Mouse (Mus musculus) embryonic facial prominence, embryonic 13.5 days (tissue): ENCODE results near the gene Syngap1. TPM values are rescaled to one million over a fixed set of nuclear protein-coding genes. Genes with fewer than 3 reads are reported as not detected.

ENCODE experiments used
- ATAC-seq: fragments of 200-750 bp; cut with Nextera tagmentation; 2 replicates; pipeline ENCODE4 v1.8.0; 2017; ENCODE audit warnings: low read depth; ENCODE audit not compliant: insufficient number of reproducible peaks, insufficient read depth, low FRiP score, low TSS enrichment
- H3K27ac ChIP-seq: fragments of 300-500 bp; sonication (generic); 2 replicates; pipeline ENCODE4 v1.5.1; 2015; ENCODE audit warnings: moderate library complexity, mild to moderate bottlenecking, inconsistent platforms
- H3K27me3 ChIP-seq: fragments of 300-500 bp; sonication (generic); 2 replicates; pipeline ENCODE4 v1.6.1; 2015; ENCODE audit warnings: mild to moderate bottlenecking, inconsistent platforms
- H3K36me3 ChIP-seq: fragments of 300-500 bp; sonication (generic); 2 replicates; pipeline ENCODE4 v1.6.1; 2015; ENCODE audit warnings: mild to moderate bottlenecking, inconsistent platforms
- H3K4me1 ChIP-seq: fragments of 300-500 bp; sonication (generic); 2 replicates; pipeline ENCODE4 v1.6.1; 2015; ENCODE audit warnings: inconsistent platforms
- H3K4me2 ChIP-seq: fragments of 300-500 bp; sonication (generic); 2 replicates; pipeline ENCODE4 v1.6.1; 2015; ENCODE audit warnings: moderate library complexity, mild to moderate bottlenecking, inconsistent platforms
- H3K4me3 ChIP-seq: fragments of 300-500 bp; sonication (generic); 2 replicates; pipeline ENCODE4 v1.5.1; 2015; ENCODE audit warnings: mild to moderate bottlenecking, inconsistent platforms
- H3K9ac ChIP-seq: fragments of 300-500 bp; sonication (generic); 2 replicates; pipeline ENCODE4 v1.6.1; 2015; ENCODE audit warnings: mild to moderate bottlenecking, inconsistent platforms
- H3K9me3 ChIP-seq: fragments of 300-500 bp; sonication (generic); 2 replicates; pipeline ENCODE4 v1.6.1; 2016; ENCODE audit warnings: inconsistent platforms
- WGBS: fragments of 180-500 bp; shearing (Covaris S2); methylation state at CpG from one replicate; pipeline ENCODE4 v1.1.7; 2015; ENCODE audit warnings: mixed read lengths; 5-methylcytosine and 5-hydroxymethylcytosine counted together
- polyA plus RNA-seq: library from polyadenylated mRNA; unstranded; fragments of >200 nt; fragmentation: Nextera tagmentation; extraction: Ambion mirVana; gene quantifications from 2 replicates; pipeline ENCODE4 v1.2.1, GENCODE M21; 2015

Gene Syngap1
- polyA plus RNA-seq, 1 experiment from 2014 or later, result 3.7 TPM

DNA sequence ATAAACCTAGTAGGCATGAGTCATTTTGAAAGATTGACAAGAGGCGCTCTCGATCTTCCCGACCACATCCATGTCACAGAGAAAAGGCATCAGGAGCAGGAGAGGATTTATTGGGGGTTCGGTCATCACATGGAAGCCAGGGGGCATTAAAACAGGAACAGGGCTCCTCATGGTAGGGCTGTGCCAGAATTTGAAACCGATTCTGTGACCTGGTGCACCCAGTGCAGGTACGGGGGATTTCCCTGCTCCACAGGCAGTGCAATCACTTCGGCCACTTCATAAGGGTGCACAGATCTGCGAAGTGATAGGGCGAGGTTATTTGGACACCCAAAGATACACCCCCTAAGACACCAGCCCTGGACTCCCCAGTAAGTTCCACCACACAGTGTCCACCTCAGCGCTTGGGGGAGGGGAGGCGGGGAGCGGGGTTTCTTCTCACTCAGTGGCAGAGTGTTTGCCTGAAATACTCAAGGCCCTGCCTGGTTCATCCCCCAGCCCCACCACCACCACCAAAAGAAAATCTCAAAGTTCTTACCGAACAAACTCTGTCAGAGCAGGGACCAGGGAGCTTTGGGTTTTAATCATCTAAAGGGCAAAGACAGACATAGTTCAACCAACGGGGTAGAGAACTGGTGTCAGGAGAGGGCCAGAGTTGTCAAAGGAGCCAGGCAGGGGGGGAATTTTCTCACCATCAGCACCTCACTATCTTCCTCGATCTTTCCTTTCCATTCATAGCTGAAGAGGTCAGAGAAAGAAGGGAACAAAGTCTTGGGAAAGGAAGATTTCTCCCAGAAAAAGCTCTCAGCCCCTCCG, 3.0 kb upstream of the Syngap1 start:
- H3K4me3 ChIP-seq, result peak overlapping the region; percentile 70
- peak overlapping the region; percentile 90 for H3K27ac ChIP-seq
- 56% methylated on average over 16 of the region's 16 CpGs for WGBS
- peaks cover 57% of the 10 kb centered on the region for H3K4me1 ChIP-seq
- H3K9ac ChIP-seq, result peak overlapping the region; percentile 83
- H3K9me3 ChIP-seq, result no peaks in the 10 kb centered on the region
- no peaks in the 10 kb centered on the region for H3K27me3 ChIP-seq
- no peak for ATAC-seq
- H3K4me2 ChIP-seq, result peak overlapping the region; percentile 98
- peaks cover 39% of the 10 kb centered on the region for H3K36me3 ChIP-seq

DNA sequence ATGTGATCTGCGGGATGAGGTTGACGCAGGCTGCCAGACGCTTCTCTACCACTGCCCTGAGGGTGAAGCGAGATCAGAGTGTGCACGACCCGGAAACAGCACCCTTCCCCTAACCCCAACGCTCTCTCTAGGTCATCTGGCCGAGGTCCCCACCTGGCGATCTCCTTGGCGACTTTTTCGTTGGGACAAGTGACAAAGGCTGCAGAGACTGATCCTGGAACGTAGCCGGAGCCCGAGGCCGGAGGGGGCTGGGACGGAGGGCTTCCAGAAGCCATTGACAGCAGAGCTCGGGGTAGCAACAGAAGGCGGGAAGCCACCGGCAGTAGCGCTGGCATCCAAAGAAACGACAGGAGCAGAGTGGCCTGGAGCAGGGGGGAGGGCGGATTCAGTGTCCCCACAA, 2.3 kb upstream of the Syngap1 start:
- H3K4me3 ChIP-seq, result peak overlapping the region; percentile 70
- peaks cover 53% of the 10 kb centered on the region for H3K4me1 ChIP-seq
- H3K36me3 ChIP-seq, result peaks cover 39% of the 10 kb centered on the region
- H3K9me3 ChIP-seq, result no peaks in the 10 kb centered on the region
- no peak for ATAC-seq
- peak overlapping the region; percentile 83 for H3K9ac ChIP-seq
- no peaks in the 10 kb centered on the region for H3K27me3 ChIP-seq
- peak overlapping the region; percentile 98 for H3K4me2 ChIP-seq
- WGBS, result 0% methylated on average over 22 of the region's 22 CpGs
- H3K27ac ChIP-seq, result peak overlapping the region; percentile 90

DNA sequence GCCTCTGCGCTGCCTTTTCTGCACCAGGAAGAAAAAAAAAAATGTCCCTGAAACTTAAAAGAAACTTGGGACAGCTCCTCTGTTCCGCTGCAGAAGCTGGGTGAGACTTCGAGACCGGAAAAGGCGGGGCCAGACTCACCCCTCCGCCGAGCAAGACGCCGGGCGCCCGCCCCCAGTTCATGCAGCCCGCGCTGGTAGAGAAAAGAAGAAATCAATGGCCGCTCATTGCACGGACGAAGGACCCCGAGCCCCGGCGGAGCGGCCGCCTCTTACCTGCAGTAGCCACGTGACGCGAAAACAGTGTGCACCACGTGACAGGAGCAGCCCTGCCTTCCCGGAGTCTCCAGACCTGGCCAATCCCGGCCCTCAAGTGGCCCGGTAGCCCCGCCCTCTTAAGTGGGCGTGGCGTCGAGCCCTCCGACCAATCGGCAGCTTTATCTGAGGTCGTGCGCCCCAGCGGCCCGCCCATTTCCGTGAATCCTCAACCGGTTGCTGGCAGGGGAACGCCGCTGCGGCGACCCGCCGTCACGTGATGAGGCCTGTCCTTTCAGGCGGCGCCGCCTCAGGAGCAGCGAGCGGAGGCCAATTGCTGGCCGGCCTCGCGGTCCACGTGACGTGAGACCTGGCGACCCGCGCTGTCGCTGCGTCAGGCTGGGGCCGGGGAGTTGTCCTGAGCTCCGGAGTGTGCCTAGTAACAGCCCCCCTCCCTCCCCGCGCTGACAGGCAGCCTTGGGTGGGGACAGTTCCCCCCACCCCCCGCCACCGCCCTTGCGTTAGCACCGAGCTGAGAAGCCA, 1.7 kb upstream of the Syngap1 start, which contains the start of gene Cuta:
Cuta (minus strand) TSS at position 392 of the 795 bp plus-strand sequence.
- Histone ChIP-seq H3K36me3 (peaks cover 35% of the 10 kb centered on the region), H3K27me3 (no peaks in the 10 kb centered on the region), H3K9ac (peak within 1 kb of the TSS; percentile 83), H3K4me2 (peak within 1 kb of the TSS; percentile 98), H3K4me1 (peaks cover 49% of the 10 kb centered on the region), H3K9me3 (no peaks in the 10 kb centered on the region), H3K27ac (peak within 1 kb of the TSS; percentile 96), H3K4me3 (peak within 1 kb of the TSS; percentile 70)
- peak; percentile 92 for ATAC-seq
- under 1% methylated on average over 70 of the region's 70 CpGs for WGBS

DNA sequence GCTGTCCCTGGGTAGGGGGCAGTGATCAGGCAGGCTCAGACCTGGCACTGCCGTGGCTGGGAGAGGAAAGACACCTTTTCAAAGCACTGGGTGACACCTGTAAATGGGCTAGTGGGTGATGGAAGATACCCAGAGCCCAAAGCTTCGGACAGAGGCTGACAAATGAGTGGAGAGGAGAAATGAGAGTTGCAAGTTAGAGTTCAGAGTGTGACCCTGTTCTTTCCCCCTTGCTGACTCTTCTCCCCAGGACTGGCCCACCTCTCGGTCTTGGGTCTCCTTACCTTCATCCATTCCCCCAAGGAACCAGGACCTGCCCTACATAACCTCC, 1.1 kb upstream of the Syngap1 start:
- WGBS, result 3% methylated on average over 3 of the region's 3 CpGs
- Histone ChIP-seq H3K27me3 (no peaks in the 10 kb centered on the region), H3K27ac (peak overlapping the region; percentile 96), H3K9ac (peak overlapping the region; percentile 82), H3K4me1 (peaks cover 45% of the 10 kb centered on the region), H3K4me3 (peak overlapping the region; percentile 70), H3K9me3 (no peaks in the 10 kb centered on the region), H3K4me2 (peak overlapping the region; percentile 98), H3K36me3 (peaks cover 30% of the 10 kb centered on the region)
- ATAC-seq, result no peak

DNA sequence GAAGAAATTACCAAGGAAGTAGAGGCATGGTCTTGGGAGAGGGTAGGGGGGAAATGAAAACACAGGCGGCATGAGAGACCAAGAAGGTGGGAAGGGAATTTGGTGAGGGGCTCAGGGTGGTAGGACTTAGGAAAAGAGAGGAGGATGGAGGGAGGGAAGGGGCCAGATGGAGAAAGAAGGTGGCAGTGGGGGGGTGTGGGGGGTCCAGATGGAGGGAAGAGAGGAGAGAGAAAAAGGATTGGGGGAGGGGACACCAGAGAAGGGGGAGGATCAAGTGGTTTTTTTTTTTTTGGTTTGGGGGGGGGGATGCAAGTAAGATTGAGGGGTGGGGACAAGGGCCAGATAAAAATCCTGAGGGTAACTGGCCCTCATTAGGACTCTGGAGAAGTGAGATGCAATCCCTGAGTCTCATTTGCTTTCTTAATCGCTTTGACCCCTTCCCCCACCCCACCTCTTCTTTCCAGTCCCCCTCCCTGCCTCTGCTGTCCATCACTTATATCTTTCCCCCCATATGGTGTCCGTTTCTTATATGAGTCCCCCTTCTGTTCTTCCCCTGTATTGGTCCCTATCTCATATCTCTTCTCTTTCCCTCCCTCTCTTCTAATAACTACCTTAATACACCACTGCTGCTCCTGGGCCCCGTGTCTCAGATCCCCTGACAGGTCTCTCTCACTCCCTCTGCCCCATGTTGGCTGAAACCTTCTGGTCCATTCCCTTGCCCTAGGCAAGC, 953 bp downstream of the Syngap1 start:
- Histone ChIP-seq H3K9me3 (no peaks in the 10 kb centered on the region), H3K27ac (peak overlapping the region; percentile 96), H3K9ac (peak overlapping the region; percentile 68), H3K4me1 (peaks cover 60% of the 10 kb centered on the region), H3K4me2 (peak overlapping the region; percentile 98), H3K27me3 (no peaks in the 10 kb centered on the region), H3K4me3 (peak overlapping the region; percentile 49), H3K36me3 (peaks cover 15% of the 10 kb centered on the region)
- ATAC-seq, result no peak
- WGBS, result 8% methylated on average over 4 of the region's 4 CpGs

DNA sequence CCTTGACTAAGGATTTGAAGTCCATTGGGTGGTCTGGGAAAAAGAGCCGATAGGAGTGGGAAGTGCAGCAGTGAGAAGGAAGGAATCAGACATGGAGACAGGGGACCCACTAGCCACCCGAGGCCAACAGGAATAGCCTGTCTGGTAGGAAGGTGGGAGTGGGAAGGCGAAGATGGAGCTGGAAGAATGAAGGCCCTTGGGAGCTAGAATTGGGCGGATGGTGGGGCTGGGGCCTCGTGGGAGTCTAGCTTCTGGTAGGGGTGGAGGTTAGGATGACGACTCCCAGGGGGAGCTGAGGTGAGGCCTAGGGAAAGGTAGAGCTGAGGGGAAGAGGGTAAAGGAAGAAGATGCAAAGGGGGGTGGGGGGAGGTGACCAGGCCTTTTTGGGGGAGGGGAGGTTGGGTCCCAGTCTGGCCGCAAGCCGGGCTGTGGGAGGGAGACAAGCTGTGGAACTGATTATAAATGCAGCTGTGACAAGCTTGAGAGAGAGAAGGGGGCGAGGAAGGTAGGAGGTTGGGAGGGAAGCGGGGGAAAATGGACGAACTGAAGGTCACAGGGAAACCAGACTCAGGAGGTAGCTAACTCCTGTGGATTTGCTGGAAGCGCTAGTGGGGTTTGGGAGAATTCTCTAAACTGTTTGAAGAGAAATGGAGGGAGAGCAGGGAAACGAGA, 4.9 kb downstream of the Syngap1 start:
- Histone ChIP-seq H3K27ac (peak overlapping the region; percentile 78), H3K36me3 (peaks cover 6% of the 10 kb centered on the region; the same call in 1 of the 2 replicates), H3K4me1 (peaks cover 58% of the 10 kb centered on the region), H3K4me3 (peak overlapping the region; percentile 49), H3K9ac (peak overlapping the region; percentile 77), H3K27me3 (no peaks in the 10 kb centered on the region), H3K9me3 (no peaks in the 10 kb centered on the region), H3K4me2 (peak overlapping the region; percentile 79)
- WGBS, result 23% methylated on average over 13 of the region's 13 CpGs
- no peak for ATAC-seq

DNA sequence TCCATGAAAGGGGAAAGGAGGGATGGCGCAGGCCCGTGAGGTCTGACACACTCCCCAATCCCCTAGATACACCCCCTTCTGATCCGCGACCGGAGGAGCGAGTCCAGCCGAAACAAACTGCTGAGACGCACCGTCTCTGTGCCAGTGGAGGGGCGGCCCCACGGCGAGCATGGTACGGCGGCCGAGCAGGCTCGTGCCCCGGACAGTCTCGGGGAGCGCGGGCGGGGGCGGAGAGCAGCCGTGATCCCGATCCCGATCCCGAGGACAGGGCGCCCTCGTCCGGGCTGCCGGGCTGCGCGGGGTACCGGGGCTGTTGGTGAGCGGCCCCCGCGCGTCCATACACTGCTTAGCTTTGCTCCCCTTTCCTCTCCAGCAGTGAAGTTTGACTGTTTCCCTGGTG, 5.5 kb downstream of the Syngap1 start:
- H3K4me1 ChIP-seq, result peaks cover 63% of the 10 kb centered on the region

DNA sequence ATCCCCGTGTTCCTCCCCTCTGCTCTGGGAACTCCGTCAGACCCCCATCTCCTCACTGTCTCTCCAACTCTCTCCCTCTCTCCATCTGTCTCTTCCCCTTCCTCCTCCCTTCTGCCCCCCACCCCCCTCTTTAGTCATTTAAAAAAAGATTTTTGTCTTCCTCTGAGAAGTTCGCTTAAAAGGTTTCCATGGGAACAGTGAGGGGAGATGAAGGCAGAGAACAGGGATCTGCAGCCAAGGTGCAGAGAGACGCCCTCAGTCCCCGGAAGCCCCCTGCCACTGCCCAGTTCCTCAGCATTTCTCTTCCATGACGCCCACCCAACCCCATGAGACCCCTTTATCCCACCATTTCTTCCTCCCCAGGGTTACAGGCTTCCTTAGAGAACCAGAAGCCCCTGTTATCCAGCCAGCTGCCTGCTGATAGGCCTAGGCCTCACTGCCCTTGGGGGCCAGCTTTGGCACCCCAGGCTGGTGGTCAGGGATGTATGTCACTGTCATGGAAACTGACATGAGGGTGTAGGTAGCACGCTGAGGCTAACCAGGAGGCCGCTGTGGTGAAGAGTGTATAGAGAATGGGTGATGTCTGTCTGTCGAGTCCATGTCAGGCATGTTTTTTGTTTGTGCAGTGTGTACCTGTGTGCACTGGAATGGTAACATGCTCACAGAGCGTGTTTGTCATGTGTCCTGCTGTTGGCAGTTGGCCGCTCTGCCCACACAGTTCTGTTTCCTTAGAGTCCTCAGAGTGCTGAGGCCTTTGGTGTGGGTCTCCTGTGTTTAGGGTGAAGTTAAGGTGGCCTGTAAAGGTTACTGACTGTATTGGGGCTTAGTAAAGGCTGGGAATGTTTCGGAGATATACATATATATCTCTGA, 6.4 kb downstream of the Syngap1 start:
- H3K4me3 ChIP-seq, result peak overlapping the region; percentile 49; the same call in 1 of the 2 replicates

More for the DNA sequence above, 5.5 kb downstream of the Syngap1 start:
- Histone ChIP-seq H3K4me2 (peak overlapping the region; percentile 79), H3K27ac (peak overlapping the region; percentile 78), H3K9ac (peak overlapping the region; percentile 77), H3K27me3 (no peaks in the 10 kb centered on the region), H3K36me3 (peaks cover 6% of the 10 kb centered on the region; the same call in 1 of the 2 replicates), H3K9me3 (no peaks in the 10 kb centered on the region), H3K4me3 (peak overlapping the region; percentile 49)
- WGBS, result 2% methylated on average over 37 of the region's 37 CpGs
- ATAC-seq, result peak; percentile 37; the same call in 1 of the 2 replicates

DNA sequence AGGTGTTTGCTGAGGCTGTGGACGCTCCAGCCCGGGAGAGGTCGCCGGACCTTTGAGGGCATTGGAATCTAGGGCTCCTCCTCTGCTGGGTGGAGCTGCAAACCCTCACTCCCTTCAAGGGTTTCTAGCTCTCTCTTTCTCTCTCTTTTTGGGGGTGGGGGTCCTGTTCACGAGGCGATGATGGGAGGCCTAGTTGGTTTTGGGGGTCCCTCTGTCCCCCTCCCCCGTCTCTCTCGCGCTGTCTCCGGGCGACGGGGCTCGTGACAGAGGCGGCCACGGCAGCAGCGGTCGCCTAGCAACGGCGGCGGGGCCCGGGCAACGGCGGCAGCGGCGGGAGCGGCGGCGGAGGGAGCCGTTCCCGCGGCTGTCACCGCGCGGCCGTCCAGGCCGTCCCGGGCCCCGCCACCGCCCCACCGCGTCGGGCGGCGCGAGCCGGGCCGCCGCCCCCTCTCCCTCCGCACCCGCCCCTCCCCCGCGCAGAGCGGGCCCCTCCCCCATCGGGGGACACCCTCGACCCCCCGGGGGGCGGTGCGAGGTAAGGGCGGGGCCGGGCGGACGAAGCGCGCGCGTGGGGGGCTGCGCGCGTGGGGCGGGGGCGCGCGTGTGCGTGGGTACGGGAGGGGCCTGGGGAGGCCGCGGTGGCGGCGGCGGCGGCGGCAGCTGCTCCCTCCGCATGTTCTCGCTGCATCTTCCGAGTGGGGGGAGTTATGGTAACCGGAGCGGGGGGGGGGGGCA, 7.4 kb downstream of the Syngap1 start:
- Histone ChIP-seq H3K9ac (peak overlapping the region; percentile 84), H3K4me1 (peaks cover 75% of the 10 kb centered on the region), H3K36me3 (peaks cover 6% of the 10 kb centered on the region; the same call in 1 of the 2 replicates), H3K9me3 (no peaks in the 10 kb centered on the region), H3K4me3 (peak overlapping the region; percentile 69), H3K27me3 (no peaks in the 10 kb centered on the region), H3K27ac (peak overlapping the region; percentile 72), H3K4me2 (peak overlapping the region; percentile 92)
- WGBS, result 1% methylated on average over 16 of the region's 87 CpGs
- ATAC-seq, result no peak

More for the DNA sequence above, 6.4 kb downstream of the Syngap1 start:
- Histone ChIP-seq H3K4me2 (peak overlapping the region; percentile 79), H3K27me3 (no peaks in the 10 kb centered on the region), H3K27ac (peak overlapping the region; percentile 78), H3K9ac (peak overlapping the region; percentile 77), H3K4me1 (peaks cover 66% of the 10 kb centered on the region), H3K36me3 (peaks cover 6% of the 10 kb centered on the region; the same call in 1 of the 2 replicates), H3K9me3 (no peaks in the 10 kb centered on the region)
- ATAC-seq, result no peak
- 49% methylated on average over 12 of the region's 12 CpGs for WGBS
